Mouse (Mus musculus) monocyte, adult 5-6 weeks (primary cell): Measurements from ENCODE around the gene Cenpt. TPM values are rescaled to one million over a fixed set of nuclear protein-coding genes. Genes with fewer than 3 reads are reported as not detected.

Source experiments
- ATAC-seq: fragments of 153-309, 156-312 bp; replicated peaks from 2 replicates; pipeline ENCODE4 v1.8.0; 2017; ENCODE audit warnings: mild to moderate bottlenecking; ENCODE audit not compliant: low TSS enrichment, insufficient number of reproducible peaks, severe bottlenecking, poor library complexity, low FRiP score
- total RNA-seq: library from RNA; stranded (forward); fragments of 200-1000, 200-491, 200-594 nt; gene quantifications from 3 replicates; pipeline ENCODE4 v1.2.3, GENCODE M21; 2017

Cenpt gene
- 3.6 to 7.3 TPM (median 5.4 TPM) in 3 replicates for total RNA-seq

DNA sequence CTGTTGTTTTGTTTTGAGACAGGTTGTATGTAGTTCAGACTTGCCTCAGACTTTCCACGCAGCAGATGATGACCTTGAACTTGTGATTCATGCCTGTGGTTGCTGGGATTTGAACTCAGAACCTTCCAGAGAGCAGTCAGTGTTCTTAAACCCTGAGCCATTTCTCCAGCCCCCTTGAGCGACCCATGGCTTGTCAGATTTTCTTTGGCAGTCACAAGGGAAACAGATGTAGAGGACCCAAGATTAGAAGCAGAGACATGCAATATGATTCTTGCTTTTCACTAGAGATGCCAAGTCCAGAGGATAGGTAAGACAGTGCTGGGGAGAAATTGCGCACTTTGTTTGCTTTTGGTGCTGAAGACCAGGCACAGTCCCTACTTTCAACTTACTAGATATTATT is at the start of gene Cenpt:
Gene Cenpt (minus strand): TSS at position 101 of the 400 bp plus-strand sequence.
- no peak for ATAC-seq

- ATAC-seq, result 0 out of 2 replicates have a peak, but pooled peaks have one; percentile 44
Measured at GRCm38 (mm10) chr8:105900941-105901616, 48.0 kb upstream of the Cenpt start.

DNA sequence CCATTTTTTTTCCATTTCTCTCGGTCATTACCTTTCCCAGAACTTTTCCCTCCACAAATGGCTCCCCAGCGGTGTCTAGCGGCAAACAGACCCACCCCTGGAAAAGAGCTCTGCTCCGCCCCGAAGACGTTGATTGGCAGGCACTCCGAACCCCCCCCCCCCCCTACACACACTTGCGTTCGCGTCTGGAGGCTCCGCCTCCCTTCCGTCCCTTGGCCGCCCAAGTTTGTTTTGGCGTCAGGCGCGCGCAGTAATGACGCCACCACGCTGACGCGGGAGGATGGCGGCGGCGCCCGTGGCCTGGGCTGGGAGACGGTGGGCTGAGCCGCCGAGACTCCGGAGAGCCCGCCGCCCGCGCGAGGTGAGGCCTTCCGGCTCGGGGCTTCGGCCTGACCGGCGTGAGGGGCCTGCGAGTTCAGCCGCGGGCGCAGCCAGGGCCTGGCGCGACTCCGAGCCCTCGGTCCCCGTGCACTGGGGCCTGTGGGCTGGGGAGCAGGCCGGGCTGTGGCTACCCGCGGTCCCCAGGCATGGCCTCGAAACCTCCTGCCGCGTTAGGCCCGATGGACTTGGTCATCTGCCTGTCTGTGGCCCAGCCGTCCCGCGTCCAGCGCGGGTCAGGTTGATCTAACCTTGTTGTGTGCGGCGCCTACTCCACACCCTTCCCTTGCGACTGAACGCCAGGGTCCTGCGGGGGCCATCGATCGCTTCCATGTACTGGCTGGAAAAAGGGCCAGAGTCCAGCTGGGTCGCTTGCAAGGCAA is 47.3 kb upstream of the Cenpt start, which contains the start of gene Pskh1:
Gene Pskh1 (plus strand): TSS at position 262 of the 761 bp plus-strand sequence.
- ATAC-seq, result peak; percentile 96

GRCm38 (mm10) chr8:105897801-105898480 is 44.9 kb upstream of the Cenpt start:
- ATAC-seq, result no peak

GRCm38 (mm10) chr8:105893339-105893738 is 40.3 kb upstream of the Cenpt start, which contains the start of gene Nrn1l:
Nrn1l (plus strand) TSS chr8:105893567.
- no peak for ATAC-seq

GRCm38 (mm10) chr8:105892432-105892831 is 39.4 kb upstream of the Cenpt start:
- no peak for ATAC-seq

DNA sequence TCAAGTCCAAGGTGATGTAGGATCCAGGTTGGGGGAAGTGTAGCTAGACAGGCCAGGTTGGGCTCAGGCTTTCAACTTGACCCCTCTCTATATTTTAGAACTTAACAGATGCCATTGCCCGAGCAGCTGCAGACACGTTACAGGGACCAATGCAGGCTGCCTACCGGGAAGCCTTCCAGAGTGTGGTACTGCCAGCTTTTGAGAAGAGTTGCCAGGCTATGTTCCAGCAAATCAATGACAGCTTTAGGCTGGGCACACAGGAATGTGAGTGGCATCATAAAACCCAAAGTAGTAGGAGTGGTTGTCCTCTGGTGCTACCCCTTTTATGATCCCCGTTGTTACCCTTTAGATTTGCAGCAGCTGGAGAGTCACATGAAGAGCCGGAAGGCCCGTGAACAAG is 37.8 kb upstream of the Cenpt start:
- no peak for ATAC-seq

DNA sequence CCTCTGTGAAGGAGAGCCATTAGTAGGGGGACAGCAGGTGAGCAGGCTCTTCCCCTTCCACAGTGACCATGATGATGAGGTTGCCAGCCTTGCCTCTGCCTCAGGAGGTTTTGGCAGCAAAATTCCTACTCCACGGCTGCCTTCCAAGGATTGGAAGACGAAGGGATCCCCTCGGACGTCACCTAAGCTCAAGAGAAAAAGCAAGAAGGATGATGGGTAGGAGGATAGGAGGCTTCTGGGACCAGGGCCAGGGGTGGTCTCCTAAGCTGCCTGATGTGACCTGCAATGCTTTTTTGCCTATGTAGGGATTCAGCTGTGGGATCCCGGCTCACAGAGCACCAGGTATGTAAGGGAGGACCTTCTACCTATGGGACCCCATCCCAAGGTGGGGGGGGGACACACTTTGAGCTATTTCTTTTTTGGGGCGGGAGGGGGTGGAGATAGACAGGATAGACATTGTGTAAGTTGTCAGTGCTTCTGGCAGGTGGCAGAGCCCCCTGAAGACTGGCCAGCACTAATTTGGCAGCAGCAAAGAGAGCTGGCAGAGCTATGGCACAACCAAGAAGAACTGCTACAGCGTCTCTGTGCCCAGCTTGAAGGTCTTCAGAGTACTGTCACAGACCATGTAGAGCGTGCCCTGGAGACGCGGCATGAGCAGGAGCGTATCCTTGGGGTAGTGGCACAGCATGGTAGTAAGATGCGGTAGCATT is 36.8 kb upstream of the Cenpt start:
- ATAC-seq, result no peak

GRCm38 (mm10) chr8:105880754-105881520 is 27.9 kb upstream of the Cenpt start, which contains the start of gene Edc4:
Edc4 (plus strand) TSS chr8:105880881.
- ATAC-seq, result peak; percentile 95

DNA sequence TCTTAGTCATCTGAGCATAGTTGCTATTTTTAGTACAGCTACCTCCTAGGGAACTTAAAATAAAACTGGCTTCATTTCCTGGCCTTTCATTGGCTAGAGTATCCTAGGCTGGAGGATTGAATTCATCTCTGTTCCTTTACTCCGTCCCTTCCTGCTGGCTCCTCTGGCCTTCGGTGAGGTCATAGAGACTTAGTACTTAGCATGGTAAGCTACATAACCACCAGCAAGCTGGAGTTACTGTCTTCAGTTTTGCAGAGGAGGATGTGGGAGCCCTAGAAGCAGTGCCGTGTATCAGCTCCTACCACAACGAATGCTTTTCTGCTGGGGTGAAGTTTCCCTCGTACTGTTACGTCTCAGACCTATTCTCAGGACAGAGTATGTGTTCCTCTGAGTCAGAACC is 21.2 kb upstream of the Cenpt start:
- no peak for ATAC-seq

- ATAC-seq, result no peak
Measured at GRCm38 (mm10) chr8:105866364-105867029, 13.4 kb upstream of the Cenpt start.

DNA sequence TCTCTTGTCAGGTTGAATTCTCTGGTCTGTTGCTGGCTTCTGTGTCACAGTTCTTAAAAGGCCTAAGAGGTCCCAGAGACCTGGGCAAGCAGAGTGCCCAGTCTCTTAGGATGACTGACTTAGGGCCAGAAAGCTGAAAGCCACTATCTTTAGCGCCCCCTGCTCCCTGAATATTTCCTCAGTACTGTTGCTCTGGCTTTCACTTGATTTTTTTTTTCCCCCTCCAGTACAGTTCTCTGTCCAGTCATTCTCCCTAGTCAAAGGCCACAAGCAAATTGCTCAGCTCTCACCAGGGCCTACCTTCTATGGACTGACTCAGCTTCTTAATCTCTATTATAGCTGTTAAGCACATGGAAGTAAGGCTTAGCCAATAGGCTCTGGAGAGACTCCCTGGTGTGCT is 8.9 kb upstream of the Cenpt start:
- ATAC-seq, result no peak

DNA sequence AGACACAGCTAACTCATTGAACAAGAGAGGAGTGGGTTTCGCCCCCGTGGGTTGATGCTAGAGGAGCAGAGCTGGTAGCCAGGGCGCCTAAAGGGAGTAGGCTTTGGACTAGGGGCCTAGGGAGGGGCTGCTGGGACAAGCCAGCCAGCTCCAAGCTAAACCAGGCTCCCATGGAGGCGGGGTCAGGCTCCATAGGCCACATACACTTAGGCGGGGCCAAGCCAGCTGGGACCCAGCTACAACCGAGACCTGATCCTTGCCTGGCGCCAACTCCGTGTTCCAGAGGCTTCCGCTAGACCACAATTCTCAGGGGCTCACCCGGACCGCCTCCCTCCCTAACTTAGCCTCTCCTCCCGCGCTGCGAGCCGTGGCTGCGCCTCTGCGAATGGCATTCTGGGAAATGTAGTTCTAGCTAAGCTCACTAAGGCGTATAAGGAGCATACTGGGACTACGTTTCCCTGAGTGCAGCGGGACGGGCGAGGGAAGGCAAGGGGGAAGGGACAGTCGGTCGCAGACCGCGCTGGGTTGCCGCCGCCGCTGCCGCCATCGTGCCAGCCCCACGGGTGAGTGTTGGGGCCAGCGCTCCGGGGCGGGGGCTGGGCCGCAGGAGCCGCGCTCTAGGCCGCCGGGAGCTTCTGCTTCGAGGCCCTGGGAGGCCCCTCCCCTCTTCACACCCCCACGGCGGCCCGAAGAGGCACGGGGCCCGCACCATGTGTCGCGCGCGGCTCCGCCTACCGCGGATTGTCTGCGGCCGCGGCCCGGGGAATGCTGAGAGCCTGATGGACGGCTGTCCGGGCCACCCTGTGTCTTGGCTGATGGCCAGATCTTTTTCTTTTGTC is 7.3 kb upstream of the Cenpt start, which contains the start of gene Nutf2:
Gene Nutf2 (plus strand): TSS at position 438 of the 839 bp plus-strand sequence.
- peak; percentile 95 for ATAC-seq

DNA sequence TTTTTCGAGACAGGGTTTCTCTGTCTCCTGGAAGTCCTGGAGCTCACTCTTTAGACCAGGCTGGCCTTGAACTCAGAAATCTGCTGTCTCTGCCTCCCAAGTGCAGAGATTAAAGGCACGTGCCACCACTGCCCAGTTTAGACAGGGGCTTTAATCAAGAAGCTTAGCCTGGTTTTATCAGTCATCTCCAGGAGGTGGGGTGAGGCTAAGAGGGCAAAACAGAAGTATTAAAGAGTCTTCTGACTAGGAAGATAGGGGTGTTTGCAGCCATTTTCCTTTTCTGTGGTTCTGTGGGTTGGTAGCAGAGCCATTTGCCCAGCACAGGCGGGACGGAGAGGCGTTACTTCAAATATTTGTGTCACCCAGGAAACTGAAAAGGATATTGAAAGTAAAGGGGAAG is 6.2 kb upstream of the Cenpt start:
- no peak for ATAC-seq

DNA sequence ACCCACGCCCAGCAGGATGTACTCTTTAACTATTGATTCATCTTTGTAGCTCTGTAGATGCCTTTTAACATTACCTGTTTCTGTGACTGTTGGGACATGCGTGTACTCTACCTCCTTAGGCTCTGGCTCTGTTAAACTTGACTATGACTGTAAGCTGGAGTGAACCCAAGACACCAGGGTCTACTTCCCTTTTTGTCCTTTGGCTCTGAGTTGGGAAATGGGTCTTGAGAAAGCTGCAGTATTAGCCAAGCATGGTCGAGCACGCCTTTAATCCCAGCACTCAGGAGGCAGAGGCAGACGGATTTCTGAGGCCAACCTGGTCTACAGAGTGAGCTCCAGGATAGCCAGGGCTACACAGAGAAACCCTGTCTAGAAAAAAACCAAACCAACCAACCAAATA is 5.4 kb upstream of the Cenpt start:
- ATAC-seq, result peak; percentile 49

DNA sequence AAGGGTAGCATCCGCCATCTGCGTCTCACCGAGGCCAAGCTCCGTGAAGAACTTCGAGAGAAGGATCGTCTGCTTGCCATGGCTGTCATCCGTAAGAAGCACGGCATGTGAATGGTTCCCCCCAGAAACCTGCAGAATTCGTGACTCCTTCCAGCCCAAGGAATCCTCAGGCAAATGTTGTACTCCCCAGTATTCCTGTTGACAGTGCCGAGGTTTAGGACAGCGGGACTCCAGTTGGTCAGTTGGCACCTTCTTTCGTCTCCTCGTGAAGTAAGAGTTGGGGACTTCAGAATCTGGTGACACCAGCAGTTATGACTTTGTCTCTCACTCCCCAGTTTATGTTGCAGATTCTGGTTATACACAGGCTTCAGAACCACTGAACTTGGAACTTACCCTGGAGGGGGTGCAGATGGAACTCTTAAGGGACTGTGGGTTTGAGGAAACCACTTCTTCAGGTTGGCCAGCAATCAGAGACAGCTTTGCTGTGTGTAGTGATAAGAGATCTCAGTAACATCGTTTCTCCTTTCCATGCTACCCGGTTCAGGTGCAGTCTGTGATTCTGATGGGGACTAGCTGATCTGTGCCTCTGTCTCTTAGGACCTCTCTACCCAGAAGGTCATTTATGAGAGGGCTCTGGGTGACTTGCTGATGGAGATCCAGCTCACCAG is 3.2 kb upstream of the Cenpt start:
- no peak for ATAC-seq
